ENCODE assay signal across 8 mouse cellular contexts in genomic region chr2:130449794-130450433, GRCm38 (mm10). TPM values are rescaled to one million over a fixed set of nuclear protein-coding genes. Genes with fewer than 3 reads are reported as not detected.
DNase-seq lines count a peak whose midpoint lies in the region; ATAC-seq lines count a peak whose summit lies in the region.

TSS of gene Ptpra (plus strand) at chr2:130450278.

- H3K9me3 ChIP-seq in heart, embryonic 13.5 days: no peaks in the 10 kb centered on the region
- H3K9me3 ChIP-seq in liver, embryonic 13.5 days (replicated peaks): no peaks in the 10 kb centered on the region
- no peaks in the 10 kb centered on the region for H3K9me3 ChIP-seq in stomach, embryonic 16.5 days (replicated peaks; ENCODE audit: control insufficient read depth, low read length)

- peak within 1 kb of the TSS; percentile 77 for H3K4me2 ChIP-seq in heart, embryonic 13.5 days
- peak within 1 kb of the TSS; percentile 94 for H3K4me2 ChIP-seq in liver, embryonic 13.5 days
- H3K4me2 ChIP-seq in stomach, embryonic 16.5 days (ENCODE audit: low read depth, low read length): peak within 1 kb of the TSS; percentile 86

- peak within 1 kb of the TSS; percentile 86 for H3K4me3 ChIP-seq in heart, embryonic 13.5 days
- peak within 1 kb of the TSS; percentile 88 for H3K4me3 ChIP-seq in liver, embryonic 13.5 days (replicated peaks)
- H3K4me3 ChIP-seq in stomach, embryonic 16.5 days (replicated peaks; ENCODE audit: low read length): peak within 1 kb of the TSS; percentile 95

- ATAC-seq in erythroid progenitor cell, adult 5-6 weeks (replicated peaks; ENCODE audit: low FRiP score, poor library complexity, severe bottlenecking): peak; percentile 96
- ATAC-seq in heart, embryonic 13.5 days (ENCODE audit: extremely low read depth, insufficient number of reproducible peaks, low FRiP score, low TSS enrichment): peak; percentile 92
- ATAC-seq in liver, embryonic 13.5 days (ENCODE audit: low read depth): peak; percentile 98
- peak; percentile 98 for ATAC-seq in stomach, embryonic 16.5 days (ENCODE audit: insufficient read depth, low FRiP score)

- H3K27me3 ChIP-seq in heart, embryonic 13.5 days (replicated peaks): peaks cover 6% of the 10 kb centered on the region
- H3K27me3 ChIP-seq in liver, embryonic 13.5 days: peaks cover 10% of the 10 kb centered on the region
- no peaks in the 10 kb centered on the region for H3K27me3 ChIP-seq in stomach, embryonic 16.5 days (ENCODE audit: control insufficient read depth, insufficient read depth, low read length)

- peak; percentile 92 for DNase-seq in CD4-positive helper T cell, adult 2 months (ENCODE audit: low read depth, low spot score)
- peak; percentile 83 for DNase-seq in brain, embryonic 18.5 days (ENCODE audit: low read depth, low spot score)
- peak; percentile 93 for DNase-seq in kidney, postnatal 14 days
- DNase-seq in liver, embryonic 13.5 days: peak; percentile 83
- DNase-seq in neural tube, embryonic 10.5 days (ENCODE audit: extremely low spot score, low spot score): peak; percentile 93

- peaks cover 5% of the 10 kb centered on the region; the same call in 1 of the 2 replicates for H3K36me3 ChIP-seq in heart, embryonic 13.5 days
- peaks cover 2% of the 10 kb centered on the region; the same call in 1 of the 2 replicates for H3K36me3 ChIP-seq in liver, embryonic 13.5 days
- H3K36me3 ChIP-seq in stomach, embryonic 16.5 days (ENCODE audit: control insufficient read depth, insufficient read depth, low read length): no peaks in the 10 kb centered on the region

- peak within 1 kb of the TSS; percentile 93 for H3K9ac ChIP-seq in heart, embryonic 13.5 days
- H3K9ac ChIP-seq in liver, embryonic 13.5 days: peak within 1 kb of the TSS; percentile 91
- peak within 1 kb of the TSS; percentile 96 for H3K9ac ChIP-seq in stomach, embryonic 16.5 days (ENCODE audit: low read length)

- H3K27ac ChIP-seq in heart, embryonic 13.5 days (replicated peaks): peak within 1 kb of the TSS; percentile 86
- H3K27ac ChIP-seq in liver, embryonic 13.5 days: peak within 1 kb of the TSS; percentile 84
- H3K27ac ChIP-seq in stomach, embryonic 16.5 days (ENCODE audit: low read length): peak within 1 kb of the TSS; percentile 79

- H3K4me1 ChIP-seq in heart, embryonic 13.5 days: peaks cover 41% of the 10 kb centered on the region
- peaks cover 49% of the 10 kb centered on the region for H3K4me1 ChIP-seq in liver, embryonic 13.5 days (replicated peaks)
- H3K4me1 ChIP-seq in stomach, embryonic 16.5 days (ENCODE audit: control insufficient read depth, insufficient read depth, low read length): peaks cover 22% of the 10 kb centered on the region

- 0% methylated on average over 50 of the region's 50 CpGs for WGBS in heart, embryonic 13.5 days
- under 1% methylated on average over 38 of the region's 50 CpGs for WGBS in liver, embryonic 13.5 days (ENCODE audit: insufficient replicate concordance)
- WGBS in stomach, embryonic 16.5 days: 0% methylated on average over 48 of the region's 50 CpGs

RNA-seq across cellular contexts. Expression of gene Ptpra, which starts in this region (rescaled TPM):
- total RNA-seq in erythroid progenitor cell, adult 5-6 weeks (2015; ENCODE audit: low replicate concordance): 81.4 and 84.7 TPM in 2 replicates
- total RNA-seq in erythroid progenitor cell, adult 5-6 weeks (2017; ENCODE audit: low replicate concordance): 153 and 160 TPM in 2 replicates
- polyA plus RNA-seq in heart, embryonic 13.5 days (2015; fragmentation: Nextera tagmentation; extraction: Ambion mirVana): 64.0 and 64.6 TPM in 2 replicates
- 29.9 and 34.8 TPM in 2 replicates for polyA plus RNA-seq in liver, embryonic 13.5 days (2015; fragmentation: Nextera tagmentation; extraction: Ambion mirVana)
- 68.4 and 70.8 TPM in 2 replicates for polyA plus RNA-seq in stomach, embryonic 16.5 days (2015; fragmentation: Nextera tagmentation; extraction: Ambion mirVana)

Comparison
In these comparisons a context has a peak if more than half of its experiments do, and no peak if none do; other contexts are left out.
1. Peak in every context shown above with its lines: DNase-seq, ATAC-seq, H3K4me3 ChIP-seq and H3K27ac ChIP-seq.